Mouse (Mus musculus): Measurements from ENCODE around the gene Olfr464.

The Olfr464 gene

GRCm38 (mm10) chr11:87920966-87921365 is at the start of gene Olfr464:
Gene Olfr464, minus strand, starts transcription at chr11:87920967.
- in situ Hi-C loops (cut with MboI, MseI), result loop anchor here (25.0 kb wide), 1 partner anchor 866 kb away; no protein-coding TSS in a partner anchor

- in situ Hi-C loops (cut with MboI, MseI), result loop anchor here (5.0 kb wide), 1 partner anchor 239 kb away; no protein-coding TSS in a partner anchor
These were observed 47.8 kb upstream of the Olfr464 start for GRCm38 (mm10) chr11:87968356-87969122.

GRCm38 (mm10) chr11:87967692-87968289 is 47.0 kb upstream of the Olfr464 start:
- in situ Hi-C loops (cut with MboI, MseI), result loop anchor here (5.0 kb wide), 1 partner anchor 240 kb away; no protein-coding TSS in a partner anchor

GRCm38 (mm10) chr11:87966214-87966613 is 45.4 kb upstream of the Olfr464 start:
- in situ Hi-C loops (cut with MboI, MseI), result loop anchor here (5.0 kb wide), 1 partner anchor 241 kb away; no protein-coding TSS in a partner anchor

- in situ Hi-C loops (cut with MboI, MseI), result loop anchor here (5.0 kb wide), 1 partner anchor 242 kb away; no protein-coding TSS in a partner anchor
These were observed 44.5 kb upstream of the Olfr464 start for GRCm38 (mm10) chr11:87965293-87965692.

GRCm38 (mm10) chr11:87957066-87957465 is 36.3 kb upstream of the Olfr464 start:
- in situ Hi-C loops (cut with MboI, MseI), result no loop called here

- in situ Hi-C loops (cut with MboI, MseI), result no loop called here
These were observed 34.4 kb upstream of the Olfr464 start for GRCm38 (mm10) chr11:87955144-87955543.

- in situ Hi-C loops (cut with MboI, MseI), result no loop called here
These were observed 29.2 kb upstream of the Olfr464 start for GRCm38 (mm10) chr11:87949990-87950389.

GRCm38 (mm10) chr11:87935467-87935866 is 14.7 kb upstream of the Olfr464 start:
- in situ Hi-C loops (cut with MboI, MseI), result no loop called here

GRCm38 (mm10) chr11:87933731-87934130 is 13.0 kb upstream of the Olfr464 start:
- in situ Hi-C loops (cut with MboI, MseI), result no loop called here

GRCm38 (mm10) chr11:87930348-87930747 is 9.6 kb upstream of the Olfr464 start:
- in situ Hi-C loops (cut with MboI, MseI), result no loop called here

- in situ Hi-C loops (cut with MboI, MseI), result loop anchor here (25.0 kb wide), 1 partner anchor 867 kb away; no protein-coding TSS in a partner anchor
These were observed 466 bp downstream of the Olfr464 start for GRCm38 (mm10) chr11:87920301-87920700.

GRCm38 (mm10) chr11:87916005-87916404 is 4.8 kb downstream of the Olfr464 start:
- in situ Hi-C loops (cut with MboI, MseI), result loop anchor here (25.0 kb wide), 1 partner anchor 871 kb away; no protein-coding TSS in a partner anchor

- in situ Hi-C loops (cut with MboI, MseI), result loop anchor here (25.0 kb wide), 1 partner anchor 883 kb away; no protein-coding TSS in a partner anchor
These were observed 16.4 kb downstream of the Olfr464 start for GRCm38 (mm10) chr11:87904331-87904730.

- in situ Hi-C loops (cut with MboI, MseI), result no loop called here
These were observed 23.5 kb downstream of the Olfr464 start, which contains the start of gene Olfr463 for GRCm38 (mm10) chr11:87897287-87897686. Gene Olfr463, minus strand, starts transcription at chr11:87897387.

GRCm38 (mm10) chr11:87892168-87892567 is 28.6 kb downstream of the Olfr464 start, which contains the start of gene Olfr462:
Gene Olfr462, minus strand, starts transcription at chr11:87892268.
- in situ Hi-C loops (cut with MboI, MseI), result no loop called here

- in situ Hi-C loops (cut with MboI, MseI), result no loop called here
These were observed 35.9 kb downstream of the Olfr464 start for GRCm38 (mm10) chr11:87884856-87885255.

- in situ Hi-C loops (cut with MboI, MseI), result no loop called here
These were observed 37.3 kb downstream of the Olfr464 start for GRCm38 (mm10) chr11:87883493-87883892.

GRCm38 (mm10) chr11:87881714-87882113 is 39.1 kb downstream of the Olfr464 start:
- in situ Hi-C loops (cut with MboI, MseI), result no loop called here

- in situ Hi-C loops (cut with MboI, MseI), result no loop called here
These were observed 40.9 kb downstream of the Olfr464 start for GRCm38 (mm10) chr11:87879826-87880225.

- in situ Hi-C loops (cut with MboI, MseI), result no loop called here
These were observed 45.3 kb downstream of the Olfr464 start, which contains the start of gene Epx for GRCm38 (mm10) chr11:87875436-87875835. Gene Epx, minus strand, starts transcription at chr11:87875536.

GRCm38 (mm10) chr11:87871766-87872165 is 49.0 kb downstream of the Olfr464 start:
- in situ Hi-C loops (cut with MboI, MseI), result no loop called here

Data from regulatory T cell (primary cell).